Mouse (Mus musculus): Measurements from ENCODE around the gene Tmem190.

- no peak for TF ChIP-seq GATA1 (IDR thresholded peaks at IDR 0.05; ENCODE audit: low read length)
- TF ChIP-seq TAL1 (IDR thresholded peaks at IDR 0.05; ENCODE audit: low read length): no peak
Measured at GRCm38 (mm10) chr7:4782130-4782529, 607 bp upstream of the Tmem190 start.
